Mouse (Mus musculus) layer of hippocampus, adult 11-12 months (tissue): ENCODE measurements around the gene Tnrc18.

ENCODE experiments used
- DNase-seq: peaks from one replicate; pipeline ENCODE4 v3.0.0; 2022; ENCODE audit warnings: low spot score

Gene Tnrc18

DNA sequence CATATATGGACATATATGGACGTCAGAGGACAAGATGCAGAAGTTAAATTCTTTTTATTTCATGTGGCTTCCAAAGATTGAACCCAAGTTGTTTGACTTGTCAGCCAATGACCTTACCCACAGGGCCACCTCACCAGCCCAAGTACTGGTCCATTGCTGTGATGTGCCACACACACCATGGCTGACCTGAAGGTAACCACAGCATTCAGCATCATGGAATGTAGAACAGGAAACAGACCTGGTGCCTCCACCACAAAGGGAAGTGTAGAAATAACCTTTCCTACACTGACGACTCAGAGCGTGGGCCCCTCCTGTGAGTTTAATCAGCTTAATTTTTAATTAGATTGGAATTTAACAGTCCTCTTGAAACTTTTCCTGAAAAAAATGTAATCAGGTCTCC lies 127.1 kb downstream of the Tnrc18 start:
- no peak for DNase-seq

DNA sequence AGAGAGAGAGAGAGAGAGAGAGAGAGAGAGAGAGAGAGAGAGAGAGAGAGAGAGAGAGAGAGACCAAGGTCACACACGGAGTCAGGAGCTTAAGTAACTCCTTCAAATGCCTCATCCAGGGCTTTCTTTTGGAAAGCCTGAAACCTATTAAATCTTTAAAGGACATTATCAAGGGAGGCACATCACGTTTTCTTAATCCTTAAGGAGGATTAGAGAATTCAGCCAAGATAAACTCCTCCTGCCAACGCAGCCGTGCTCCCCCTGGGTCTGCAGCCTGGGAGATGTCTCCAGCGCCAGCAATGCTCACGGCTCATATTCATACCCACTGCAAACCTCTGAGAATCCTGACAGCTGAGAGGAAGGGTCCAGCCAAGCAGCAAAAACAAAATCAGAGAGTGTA lies 128.6 kb downstream of the Tnrc18 start:
- DNase-seq = no peak

- DNase-seq = no peak
These were observed 134.9 kb downstream of the Tnrc18 start for GRCm38 (mm10) chr5:142682529-142682928.

DNA sequence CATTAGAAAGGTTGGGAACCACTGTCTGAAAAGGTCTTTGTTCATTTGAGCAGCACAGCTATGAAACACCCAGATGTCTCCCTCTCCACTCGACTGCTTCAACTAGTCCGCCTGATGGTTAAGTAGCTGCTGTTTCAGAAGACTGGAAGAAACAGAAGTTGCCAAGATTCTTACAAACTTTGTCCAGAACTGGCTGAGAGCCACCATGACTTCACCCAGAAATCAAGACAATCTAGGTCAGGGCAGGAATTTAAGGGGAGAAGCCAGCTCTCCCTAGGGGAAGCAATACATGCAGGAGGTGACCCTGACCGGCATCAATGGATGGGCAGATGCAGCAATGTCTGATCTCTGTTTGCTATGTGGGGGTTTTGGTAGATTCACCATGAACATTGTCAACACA lies 135.6 kb downstream of the Tnrc18 start:
- no peak for DNase-seq

DNA sequence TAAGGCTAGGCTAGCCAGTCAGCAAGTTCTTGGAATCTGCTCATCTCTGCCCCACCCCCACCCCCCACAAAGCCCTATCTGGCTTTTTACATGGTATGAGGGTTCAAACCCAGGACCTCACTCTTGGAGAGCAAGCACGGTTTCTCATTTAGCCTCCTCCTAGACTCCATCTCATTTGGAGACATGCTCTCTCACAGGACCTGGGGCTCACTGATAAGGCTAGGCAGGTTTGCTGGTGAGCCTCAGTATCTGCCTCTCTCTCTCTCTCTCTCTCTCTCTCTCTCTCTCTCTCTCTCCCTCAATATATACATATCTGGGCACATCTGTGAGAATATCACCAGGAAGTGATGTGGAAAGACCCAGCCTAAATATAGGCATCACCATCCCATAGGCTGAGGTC lies 138.4 kb downstream of the Tnrc18 start:
- DNase-seq = no peak

DNA sequence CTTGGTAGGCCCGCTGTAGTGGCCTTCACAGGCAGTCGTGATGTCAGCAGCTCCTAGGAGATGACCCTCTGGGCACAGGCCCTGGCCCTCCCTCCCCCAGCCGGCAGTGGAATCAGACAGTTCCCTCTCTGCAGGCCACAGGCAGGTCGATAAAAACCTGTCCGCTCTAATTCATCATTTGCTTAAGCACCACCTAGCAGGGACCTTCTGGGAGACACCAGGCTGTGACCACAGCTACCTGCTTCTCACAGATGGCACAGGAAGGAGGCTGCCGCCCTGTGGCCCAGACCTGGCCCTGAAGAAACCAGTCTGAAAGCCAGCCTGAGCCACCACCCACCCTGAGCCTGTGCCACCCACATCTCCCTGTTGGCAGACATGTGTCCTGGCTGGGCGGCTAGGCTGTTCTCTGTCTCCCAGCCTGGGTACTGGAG lies 139.3 kb downstream of the Tnrc18 start:
- DNase-seq = no peak
